Mouse (Mus musculus) embryonic facial prominence, embryonic 15.5 days (tissue): Measurements from ENCODE around the gene Il18. TPM values are rescaled to one million over a fixed set of nuclear protein-coding genes. Genes with fewer than 3 reads are reported as not detected.

Experiments used
- ATAC-seq: fragments of 200-750 bp; cut with Nextera tagmentation; 2 replicates; pipeline ENCODE4 v1.8.0; 2017; ENCODE audit warnings: low read depth, moderate TSS enrichment; ENCODE audit not compliant: insufficient number of reproducible peaks, low FRiP score, low TSS enrichment
- H3K27ac ChIP-seq: fragments of 300-500 bp; sonication (generic); replicated peaks from 2 replicates; pipeline ENCODE4 v1.5.1; 2015; ENCODE audit warnings: mild to moderate bottlenecking, inconsistent platforms
- H3K27me3 ChIP-seq: fragments of 300-500 bp; sonication (generic); 2 replicates; pipeline ENCODE4 v1.6.1; 2015; ENCODE audit warnings: inconsistent platforms
- H3K36me3 ChIP-seq: fragments of 300-500 bp; sonication (generic); 2 replicates; pipeline ENCODE4 v1.6.1; 2015; ENCODE audit warnings: mild to moderate bottlenecking, inconsistent platforms
- H3K4me1 ChIP-seq: fragments of 300-500 bp; sonication (generic); 2 replicates; pipeline ENCODE4 v1.6.1; 2015; ENCODE audit warnings: inconsistent platforms
- H3K4me2 ChIP-seq: fragments of 300-500 bp; sonication (generic); replicated peaks from 2 replicates; pipeline ENCODE4 v1.6.1; 2015; ENCODE audit warnings: mild to moderate bottlenecking, inconsistent platforms
- H3K4me3 ChIP-seq: fragments of 300-500 bp; sonication (generic); replicated peaks from 2 replicates; pipeline ENCODE4 v1.5.1; 2015; ENCODE audit warnings: mild to moderate bottlenecking, inconsistent platforms
- H3K9ac ChIP-seq: fragments of 300-500 bp; sonication (generic); 2 replicates; pipeline ENCODE4 v1.6.1; 2015; ENCODE audit warnings: inconsistent platforms
- H3K9me3 ChIP-seq: fragments of 300-500 bp; sonication (generic); replicated peaks from 2 replicates; pipeline ENCODE4 v1.6.1; 2016; ENCODE audit warnings: inconsistent platforms
- WGBS: fragments of 180-500 bp; shearing (Covaris S2); methylation state at CpG from one replicate; pipeline ENCODE4 v1.1.7; 2015; 5-methylcytosine and 5-hydroxymethylcytosine counted together
- polyA plus RNA-seq: library from polyadenylated mRNA; unstranded; fragments of >200 nt; fragmentation: Nextera tagmentation; extraction: Ambion mirVana; gene quantifications from 2 replicates; pipeline ENCODE4 v1.2.1, GENCODE M21; 2015

The Il18 gene
- polyA plus RNA-seq, 1 experiment from 2014 or later, result 7.9 TPM

GRCm38 (mm10) chr9:50528293-50528892 is 26.2 kb upstream of the Il18 start, which contains the start of gene Pts:
Gene Pts (minus strand): TSS chr9:50528724.
- H3K4me1 ChIP-seq, result peaks cover 7% of the 10 kb centered on the region
- no peaks in the 10 kb centered on the region for H3K9me3 ChIP-seq
- no peaks in the 10 kb centered on the region for H3K27me3 ChIP-seq
- peak within 1 kb of the TSS; percentile 78 for H3K4me2 ChIP-seq
- WGBS, result 0% methylated on average over 54 of the region's 54 CpGs
- peak; percentile 98 for ATAC-seq
- peak within 1 kb of the TSS; percentile 90 for H3K4me3 ChIP-seq
- H3K9ac ChIP-seq, result peak within 1 kb of the TSS; percentile 70
- H3K27ac ChIP-seq, result peak within 1 kb of the TSS; percentile 80; the same call in 1 of the 2 replicates
- H3K36me3 ChIP-seq, result no peaks in the 10 kb centered on the region

DNA sequence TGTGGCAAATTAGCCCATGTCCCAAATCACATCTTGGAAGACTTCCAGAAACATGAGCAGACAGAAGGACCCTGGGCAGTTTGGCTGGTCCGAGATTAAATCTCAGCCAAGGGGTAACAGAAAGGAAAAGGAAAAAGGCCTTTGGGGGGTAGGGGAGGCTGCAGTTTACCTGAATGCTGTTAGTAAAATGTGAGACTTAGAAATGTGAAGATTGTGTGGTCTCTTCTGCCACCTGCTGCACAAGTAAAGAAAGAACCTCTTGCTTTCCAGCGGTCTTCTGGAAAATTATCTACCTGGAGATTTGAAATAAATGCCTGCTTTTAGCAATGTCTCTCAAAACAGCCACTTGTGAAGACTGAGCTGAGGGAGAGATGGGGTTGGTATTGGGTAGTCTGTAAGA is 23.7 kb upstream of the Il18 start:
- Histone ChIP-seq H3K4me3 (no peak overlapping the region), H3K27ac (no peak overlapping the region), H3K4me2 (no peak overlapping the region), H3K4me1 (peaks cover 7% of the 10 kb centered on the region), H3K27me3 (no peaks in the 10 kb centered on the region), H3K36me3 (no peaks in the 10 kb centered on the region), H3K9ac (no peak overlapping the region), H3K9me3 (no peaks in the 10 kb centered on the region)
- ATAC-seq, result no peak
- WGBS, result 14% methylated on average over 2 of the region's 2 CpGs

GRCm38 (mm10) chr9:50533328-50533727 is 21.3 kb upstream of the Il18 start:
- no peak for ATAC-seq
- 74% methylated on average over 11 of the region's 11 CpGs for WGBS
- no peaks in the 10 kb centered on the region for H3K36me3 ChIP-seq

GRCm38 (mm10) chr9:50533791-50534190 is 20.8 kb upstream of the Il18 start:
- no peak overlapping the region for H3K27ac ChIP-seq
- H3K4me3 ChIP-seq, result no peak overlapping the region
- no peak overlapping the region for H3K4me2 ChIP-seq
- H3K9me3 ChIP-seq, result no peaks in the 10 kb centered on the region
- no peak overlapping the region for H3K9ac ChIP-seq
- H3K36me3 ChIP-seq, result no peaks in the 10 kb centered on the region
- WGBS, result 67% methylated on average over 3 of the region's 3 CpGs
- ATAC-seq, result no peak
- no peaks in the 10 kb centered on the region for H3K27me3 ChIP-seq
- no peaks in the 10 kb centered on the region for H3K4me1 ChIP-seq

More at GRCm38 (mm10) chr9:50533328-50533727, 21.3 kb upstream of the Il18 start:
- Histone ChIP-seq H3K4me1 (no peaks in the 10 kb centered on the region), H3K27me3 (no peaks in the 10 kb centered on the region), H3K9me3 (no peaks in the 10 kb centered on the region), H3K9ac (no peak overlapping the region), H3K27ac (no peak overlapping the region), H3K4me2 (no peak overlapping the region), H3K4me3 (no peak overlapping the region)

DNA sequence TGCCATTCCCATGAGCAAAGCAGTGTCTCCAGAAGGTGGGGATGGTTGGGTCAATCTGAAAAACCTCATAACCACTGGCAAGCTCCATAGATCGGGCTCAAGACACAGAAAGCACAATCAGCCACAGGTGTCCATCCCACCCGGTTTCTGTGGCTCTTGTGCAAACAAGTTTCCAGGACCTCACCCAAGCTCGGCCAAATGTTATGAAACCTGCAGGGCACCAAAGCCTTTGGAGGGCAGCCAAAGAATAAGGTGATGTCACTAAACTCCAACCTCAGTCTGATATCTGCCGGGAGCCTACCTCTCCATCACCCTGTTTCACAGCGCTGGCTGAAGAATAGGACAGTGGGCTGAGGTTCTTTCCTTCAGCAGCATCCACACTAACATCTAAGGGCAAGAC is 18.7 kb upstream of the Il18 start:
- H3K4me1 ChIP-seq, result no peaks in the 10 kb centered on the region
- H3K9ac ChIP-seq, result no peak overlapping the region
- H3K27me3 ChIP-seq, result no peaks in the 10 kb centered on the region
- no peak overlapping the region for H3K27ac ChIP-seq
- H3K4me3 ChIP-seq, result no peak overlapping the region
- H3K36me3 ChIP-seq, result no peaks in the 10 kb centered on the region
- no peak overlapping the region for H3K4me2 ChIP-seq
- no peak for ATAC-seq
- 62% methylated on average over 5 of the region's 5 CpGs for WGBS
- H3K9me3 ChIP-seq, result no peaks in the 10 kb centered on the region

GRCm38 (mm10) chr9:50536603-50537135 is 18.0 kb upstream of the Il18 start:
- Histone ChIP-seq H3K4me3 (no peak overlapping the region), H3K4me2 (no peak overlapping the region), H3K27me3 (no peaks in the 10 kb centered on the region), H3K9ac (no peak overlapping the region), H3K4me1 (no peaks in the 10 kb centered on the region), H3K36me3 (no peaks in the 10 kb centered on the region), H3K9me3 (no peaks in the 10 kb centered on the region), H3K27ac (no peak overlapping the region)
- ATAC-seq, result no peak
- 80% methylated on average over 7 of the region's 7 CpGs for WGBS

- H3K4me2 ChIP-seq, result no peak overlapping the region
- ATAC-seq, result no peak
- WGBS, result 49% methylated on average over 4 of the region's 4 CpGs
These were observed 17.3 kb upstream of the Il18 start for GRCm38 (mm10) chr9:50537295-50537694.

GRCm38 (mm10) chr9:50540170-50540569 is 14.5 kb upstream of the Il18 start:
- no peak overlapping the region for H3K27ac ChIP-seq
- no peaks in the 10 kb centered on the region for H3K36me3 ChIP-seq
- no peak overlapping the region for H3K4me3 ChIP-seq
- no peaks in the 10 kb centered on the region for H3K27me3 ChIP-seq
- no peaks in the 10 kb centered on the region for H3K9me3 ChIP-seq
- no peak for ATAC-seq
- H3K9ac ChIP-seq, result no peak overlapping the region
- 66% methylated on average over 7 of the region's 7 CpGs for WGBS
- H3K4me2 ChIP-seq, result no peak overlapping the region
- no peaks in the 10 kb centered on the region for H3K4me1 ChIP-seq

More at GRCm38 (mm10) chr9:50537295-50537694, 17.3 kb upstream of the Il18 start:
- Histone ChIP-seq H3K4me3 (no peak overlapping the region), H3K27me3 (no peaks in the 10 kb centered on the region), H3K9me3 (no peaks in the 10 kb centered on the region), H3K36me3 (no peaks in the 10 kb centered on the region), H3K9ac (no peak overlapping the region), H3K27ac (no peak overlapping the region), H3K4me1 (no peaks in the 10 kb centered on the region)

DNA sequence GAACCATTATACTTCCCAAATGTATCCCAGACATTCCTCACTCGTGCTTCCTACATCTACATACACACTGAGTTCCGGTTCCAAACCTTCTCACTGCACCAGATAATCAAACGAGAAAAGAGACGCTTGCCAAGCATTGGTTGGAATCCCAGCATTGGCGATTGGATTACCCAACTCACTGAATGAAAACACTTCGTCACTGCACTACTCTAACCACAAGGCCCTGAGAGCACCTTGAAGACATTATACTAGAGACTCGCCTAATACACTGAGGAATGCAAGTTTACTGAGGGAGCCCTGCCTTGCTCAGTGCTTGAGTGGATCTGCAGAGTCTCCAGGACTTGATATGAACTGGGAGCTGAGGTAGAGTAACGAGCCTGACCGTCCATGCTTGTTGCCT is 12.2 kb upstream of the Il18 start:
- no peak overlapping the region for H3K4me2 ChIP-seq
- no peak overlapping the region for H3K9ac ChIP-seq
- 51% methylated on average over 9 of the region's 9 CpGs for WGBS
- no peaks in the 10 kb centered on the region for H3K4me1 ChIP-seq
- H3K27me3 ChIP-seq, result no peaks in the 10 kb centered on the region
- ATAC-seq, result no peak
- no peak overlapping the region for H3K4me3 ChIP-seq
- no peaks in the 10 kb centered on the region for H3K9me3 ChIP-seq
- H3K36me3 ChIP-seq, result no peaks in the 10 kb centered on the region
- no peak overlapping the region for H3K27ac ChIP-seq

DNA sequence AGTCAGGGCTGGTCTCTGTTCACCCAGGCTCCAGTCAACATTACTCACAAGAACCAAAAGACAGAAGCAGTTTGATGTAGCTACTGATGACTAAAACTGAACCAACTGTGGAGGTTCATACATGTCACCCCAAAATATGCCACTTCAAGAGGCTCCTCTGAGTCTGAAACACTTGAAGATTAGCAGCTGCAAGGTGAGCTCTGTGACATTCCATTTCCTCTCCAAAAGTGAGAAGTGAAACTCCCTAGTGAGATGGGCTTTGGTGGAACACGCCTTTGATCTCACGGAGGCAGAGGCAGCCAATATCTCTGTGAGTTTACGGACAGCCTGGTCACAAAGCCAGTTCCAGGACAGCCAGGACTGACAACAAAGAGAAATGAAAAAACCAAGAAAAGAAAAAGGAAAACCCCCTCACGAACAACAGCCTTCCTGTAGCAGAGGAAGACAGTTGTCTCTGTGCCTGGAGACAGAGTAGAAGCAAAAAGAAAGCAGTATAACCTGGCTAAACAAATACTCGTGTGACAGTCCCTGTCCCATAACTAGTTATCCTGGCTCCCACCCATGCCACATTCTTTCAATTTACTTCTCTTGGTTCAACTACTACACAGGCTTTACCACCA is 6.7 kb upstream of the Il18 start:
- ATAC-seq, result no peak
- Histone ChIP-seq H3K4me1 (no peaks in the 10 kb centered on the region), H3K27ac (no peak overlapping the region), H3K27me3 (no peaks in the 10 kb centered on the region), H3K4me2 (no peak overlapping the region), H3K36me3 (no peaks in the 10 kb centered on the region), H3K4me3 (no peak overlapping the region), H3K9ac (no peak overlapping the region), H3K9me3 (no peaks in the 10 kb centered on the region)
- WGBS, result 37% methylated on average over 5 of the region's 5 CpGs

DNA sequence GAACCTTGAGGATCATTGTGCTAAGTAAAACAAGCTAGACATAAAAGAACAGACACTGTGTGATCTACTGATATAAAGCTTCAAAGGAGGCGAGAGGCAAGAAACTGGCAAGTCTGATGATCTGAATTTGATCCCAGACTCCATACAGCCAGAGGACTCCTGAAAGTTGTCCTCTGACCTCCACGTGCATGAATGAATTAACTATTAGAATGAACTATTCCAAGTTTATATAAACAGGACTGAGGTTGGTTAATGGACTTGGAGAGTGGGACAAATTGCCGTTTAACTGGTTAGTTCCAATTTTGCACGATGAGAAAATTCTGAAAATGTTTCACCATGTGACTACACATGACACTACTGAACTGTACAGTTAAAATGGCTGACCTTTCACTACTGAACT is 5.7 kb upstream of the Il18 start:
- Histone ChIP-seq H3K36me3 (no peaks in the 10 kb centered on the region), H3K4me2 (no peak overlapping the region), H3K27me3 (no peaks in the 10 kb centered on the region), H3K4me3 (no peak overlapping the region), H3K9ac (no peak overlapping the region), H3K4me1 (no peaks in the 10 kb centered on the region), H3K27ac (no peak overlapping the region), H3K9me3 (no peaks in the 10 kb centered on the region)
- WGBS, result 76% methylated on average over 4 of the region's 4 CpGs
- ATAC-seq, result no peak

GRCm38 (mm10) chr9:50552206-50552605 is 2.4 kb upstream of the Il18 start:
- no peaks in the 10 kb centered on the region for H3K9me3 ChIP-seq
- H3K4me1 ChIP-seq, result peaks cover 8% of the 10 kb centered on the region; the same call in 1 of the 2 replicates
- no peak for ATAC-seq
- H3K27me3 ChIP-seq, result no peaks in the 10 kb centered on the region
- H3K9ac ChIP-seq, result no peak overlapping the region
- no peaks in the 10 kb centered on the region for H3K36me3 ChIP-seq
- 51% methylated on average over 5 of the region's 5 CpGs for WGBS
- no peak overlapping the region for H3K27ac ChIP-seq
- no peak overlapping the region for H3K4me3 ChIP-seq
- no peak overlapping the region for H3K4me2 ChIP-seq
